Mouse (Mus musculus): ENCODE measurements around the gene Cacna1h. TPM values are rescaled to one million over a fixed set of nuclear protein-coding genes. Genes with fewer than 3 reads are reported as not detected.

Cacna1h gene
- 78.4 and 84.0 TPM in 2 replicates for polyA plus RNA-seq (2012; rRNA removed)

DNA sequence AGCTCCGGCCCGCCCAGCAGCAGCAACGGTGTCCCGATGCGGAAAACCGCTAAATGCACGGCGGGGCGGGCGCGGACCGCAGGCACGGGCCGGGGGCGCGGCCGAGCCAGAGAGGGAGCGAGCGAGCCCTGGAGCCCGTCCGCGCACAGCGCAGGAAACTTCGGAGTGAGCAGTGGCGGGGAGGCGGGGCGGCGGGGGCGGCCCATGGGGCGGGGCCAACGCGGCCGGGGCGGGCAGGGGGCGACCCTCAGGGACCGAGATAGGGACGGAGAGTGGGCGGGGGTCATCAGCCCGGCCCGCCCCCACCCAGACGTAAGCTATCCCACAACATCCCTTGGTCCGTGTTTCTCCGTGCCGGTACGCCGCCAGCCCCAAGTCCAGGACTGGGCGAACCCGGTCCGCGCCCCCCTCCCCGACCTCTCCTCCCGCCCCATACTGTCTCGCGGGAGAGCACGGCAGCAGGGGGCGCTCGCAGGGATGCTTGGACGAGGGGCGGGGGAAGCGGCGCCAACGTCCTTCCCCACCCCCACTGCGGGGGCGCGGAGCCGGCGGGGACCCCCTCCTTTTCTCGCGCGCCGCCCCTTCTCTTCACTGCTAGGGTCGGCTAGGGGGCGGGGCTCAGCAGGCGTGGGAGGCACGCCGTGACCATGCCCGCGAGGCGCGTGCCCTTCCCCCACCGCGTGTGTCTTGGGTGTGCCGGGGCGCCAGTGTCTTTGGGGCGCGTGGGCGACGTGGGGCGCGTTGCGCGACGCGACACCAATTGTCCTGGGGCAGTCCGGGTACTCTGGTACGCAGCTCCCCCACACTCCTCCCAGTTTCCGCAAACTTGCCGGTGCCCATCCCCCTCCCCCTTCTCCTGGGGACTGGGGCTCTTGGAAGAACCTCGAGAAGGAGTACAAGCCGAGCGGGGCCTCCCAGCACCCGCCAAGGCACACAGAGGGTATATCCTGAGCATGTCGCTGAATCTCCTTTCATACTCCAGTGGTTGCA, at the start of gene Cacna1h:
Cacna1h (minus strand) TSS at position 167 of the 990 bp plus-strand sequence.
- Histone ChIP-seq H3K27me3 (ENCODE audit: control insufficient read depth, insufficient read depth, low read length) (no peaks in the 10 kb centered on the region), H3K4me1 (ENCODE audit: control insufficient read depth, insufficient read depth, low read length) (peaks cover 19% of the 10 kb centered on the region), H3K36me3 (ENCODE audit: control insufficient read depth, insufficient read depth, low read length) (no peaks in the 10 kb centered on the region), H3K4me3 (ENCODE audit: control insufficient read depth, low read depth, low read length) (peak within 1 kb of the TSS; percentile 89), H3K27ac (ENCODE audit: control insufficient read depth, insufficient read depth, low read depth, low read length) (no peak within 1 kb of the TSS; the same call in 1 of the 2 replicates)
- TF ChIP-seq CTCF (IDR thresholded peaks at IDR 0.05; ENCODE audit: control insufficient read depth, insufficient read depth, insufficient replicate concordance, low read depth, low read length) (peak; percentile 12; the same call in 1 of the 2 replicates), POLR2A (IDR thresholded peaks at IDR 0.05; ENCODE audit: control insufficient read depth, low read depth, low read length) (0 out of 2 replicates have a peak, but pooled peaks have one; percentile 28)

DNA sequence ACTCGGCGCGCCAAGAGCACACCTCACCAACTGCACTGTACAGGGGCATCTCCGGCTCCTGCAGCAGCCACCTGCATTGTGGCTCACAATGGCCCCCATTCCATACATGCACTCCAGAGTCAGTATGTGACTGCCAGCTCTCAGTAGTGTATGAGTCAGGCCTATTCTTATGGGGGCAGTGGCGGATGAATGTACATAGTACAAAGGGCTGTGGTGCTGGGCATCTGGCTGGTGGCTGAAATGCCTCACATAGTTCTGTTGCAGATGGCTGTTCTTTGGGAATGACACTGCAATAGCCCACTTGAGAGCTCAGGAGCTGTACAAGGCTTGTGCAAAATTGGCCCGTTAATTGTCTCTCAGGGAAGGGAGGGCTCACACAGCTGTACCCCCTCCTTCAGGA, 48.5 kb upstream of the Cacna1h start:
- no peak for TF ChIP-seq CTCF (IDR thresholded peaks at IDR 0.05; ENCODE audit: control insufficient read depth, insufficient read depth, insufficient replicate concordance, low read depth, low read length)
- TF ChIP-seq POLR2A (IDR thresholded peaks at IDR 0.05; ENCODE audit: control insufficient read depth, low read depth, low read length): no peak
- Histone ChIP-seq H3K36me3 (ENCODE audit: control insufficient read depth, insufficient read depth, low read length) (no peaks in the 10 kb centered on the region), H3K27ac (ENCODE audit: control insufficient read depth, insufficient read depth, low read depth, low read length) (no peak overlapping the region), H3K27me3 (ENCODE audit: control insufficient read depth, insufficient read depth, low read length) (no peaks in the 10 kb centered on the region), H3K4me3 (ENCODE audit: control insufficient read depth, low read depth, low read length) (no peak overlapping the region), H3K4me1 (ENCODE audit: control insufficient read depth, insufficient read depth, low read length) (no peaks in the 10 kb centered on the region; the same call in 1 of the 2 replicates)

DNA sequence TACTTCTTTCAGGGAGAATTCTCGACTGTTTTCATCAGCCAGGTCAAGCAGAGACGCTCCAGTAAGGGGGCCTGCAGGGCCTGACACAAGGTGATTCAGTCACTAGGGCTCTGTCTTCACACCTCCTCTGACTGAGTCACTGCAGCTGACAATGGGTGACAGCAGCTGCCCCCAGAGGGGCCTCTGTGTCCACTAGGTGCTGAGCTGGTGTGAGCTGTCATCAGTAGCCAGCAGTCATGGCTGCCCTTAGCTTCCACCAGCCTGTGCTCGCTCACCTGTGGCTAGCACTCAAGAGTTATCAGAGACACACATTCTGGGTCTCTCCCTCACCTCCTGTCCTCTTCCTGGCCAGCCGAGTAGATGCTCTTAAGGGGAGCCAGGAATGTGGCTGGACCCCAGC, 47.2 kb upstream of the Cacna1h start:
- H3K27ac ChIP-seq (ENCODE audit: control insufficient read depth, insufficient read depth, low read depth, low read length): no peak overlapping the region
- H3K36me3 ChIP-seq (ENCODE audit: control insufficient read depth, insufficient read depth, low read length): no peaks in the 10 kb centered on the region
- no peaks in the 10 kb centered on the region for H3K27me3 ChIP-seq (ENCODE audit: control insufficient read depth, insufficient read depth, low read length)
- no peak overlapping the region for H3K4me3 ChIP-seq (ENCODE audit: control insufficient read depth, low read depth, low read length)
- H3K4me1 ChIP-seq (ENCODE audit: control insufficient read depth, insufficient read depth, low read length): no peaks in the 10 kb centered on the region; the same call in 1 of the 2 replicates
- TF ChIP-seq CTCF (IDR thresholded peaks at IDR 0.05; ENCODE audit: control insufficient read depth, insufficient read depth, insufficient replicate concordance, low read depth, low read length): no peak
- TF ChIP-seq POLR2A (IDR thresholded peaks at IDR 0.05; ENCODE audit: control insufficient read depth, low read depth, low read length): no peak

DNA sequence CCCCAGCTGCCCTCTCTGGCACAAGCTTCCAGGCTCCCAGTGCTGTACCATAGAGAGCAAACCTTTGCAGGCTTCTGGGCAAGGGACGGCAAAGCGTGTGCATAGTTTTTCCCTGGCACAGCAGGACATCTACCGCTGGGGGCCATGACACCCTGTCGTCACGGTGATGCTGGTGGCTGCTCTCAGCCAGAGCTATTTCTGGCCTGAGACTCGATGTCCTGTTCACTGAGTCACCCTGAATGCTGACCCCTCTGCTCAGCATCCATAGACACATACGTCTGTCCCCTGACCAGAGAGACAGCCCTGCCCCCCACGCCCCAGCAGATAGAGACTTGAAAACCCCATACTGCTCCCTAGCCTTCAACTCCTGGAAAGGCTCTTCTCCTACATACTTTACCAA, 46.6 kb upstream of the Cacna1h start:
- Histone ChIP-seq H3K36me3 (ENCODE audit: control insufficient read depth, insufficient read depth, low read length) (no peaks in the 10 kb centered on the region), H3K27me3 (ENCODE audit: control insufficient read depth, insufficient read depth, low read length) (no peaks in the 10 kb centered on the region), H3K4me1 (ENCODE audit: control insufficient read depth, insufficient read depth, low read length) (no peaks in the 10 kb centered on the region; the same call in 1 of the 2 replicates), H3K4me3 (ENCODE audit: control insufficient read depth, low read depth, low read length) (no peak overlapping the region), H3K27ac (ENCODE audit: control insufficient read depth, insufficient read depth, low read depth, low read length) (no peak overlapping the region)
- no peak for TF ChIP-seq POLR2A (IDR thresholded peaks at IDR 0.05; ENCODE audit: control insufficient read depth, low read depth, low read length)
- TF ChIP-seq CTCF (IDR thresholded peaks at IDR 0.05; ENCODE audit: control insufficient read depth, insufficient read depth, insufficient replicate concordance, low read depth, low read length): no peak

DNA sequence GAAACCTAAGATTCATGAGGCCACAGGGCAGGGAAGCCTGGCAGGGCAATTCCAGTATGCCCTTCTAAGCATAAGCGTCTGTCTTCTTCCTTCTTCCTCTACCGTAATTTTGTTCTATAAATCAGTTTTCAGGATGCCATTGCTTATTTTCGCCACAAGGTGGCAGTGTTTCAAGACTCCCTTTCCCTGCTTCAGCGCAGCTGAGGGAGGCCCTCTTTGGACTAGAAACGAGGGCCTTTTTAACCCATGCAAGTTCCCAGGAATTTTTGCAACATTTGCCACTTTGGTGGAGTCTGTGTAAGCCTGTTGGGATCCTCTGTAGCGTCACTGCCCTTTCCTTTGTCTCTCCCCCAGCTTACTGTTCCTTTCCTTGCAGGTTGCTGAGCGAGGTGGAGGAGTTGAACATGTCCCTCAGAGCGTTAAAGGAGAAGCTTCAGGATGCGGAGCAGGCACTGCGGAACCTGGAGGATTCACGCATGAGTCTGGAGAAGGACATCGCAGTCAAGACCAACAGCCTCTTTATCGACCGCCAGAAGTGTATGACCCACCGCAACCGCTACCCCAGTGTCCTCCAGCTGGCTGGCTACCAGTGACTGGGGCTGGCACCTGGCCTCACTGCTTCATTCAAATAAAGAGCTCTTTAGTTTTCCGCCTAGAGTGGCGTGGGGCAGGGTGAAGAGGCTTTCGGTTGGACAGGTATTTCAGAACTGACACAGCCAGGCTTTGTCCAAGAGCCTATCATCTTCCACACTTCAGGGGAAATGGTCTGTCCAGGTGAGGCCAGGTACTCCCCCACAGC, 42.6 kb upstream of the Cacna1h start:
- Histone ChIP-seq H3K4me3 (ENCODE audit: control insufficient read depth, low read depth, low read length) (no peak overlapping the region), H3K4me1 (ENCODE audit: control insufficient read depth, insufficient read depth, low read length) (peaks cover 22% of the 10 kb centered on the region), H3K36me3 (ENCODE audit: control insufficient read depth, insufficient read depth, low read length) (no peaks in the 10 kb centered on the region), H3K27ac (ENCODE audit: control insufficient read depth, insufficient read depth, low read depth, low read length) (no peak overlapping the region), H3K27me3 (ENCODE audit: control insufficient read depth, insufficient read depth, low read length) (no peaks in the 10 kb centered on the region)
- TF ChIP-seq CTCF (IDR thresholded peaks at IDR 0.05; ENCODE audit: control insufficient read depth, insufficient read depth, insufficient replicate concordance, low read depth, low read length): peak; percentile 61; the same call in 1 of the 2 replicates
- no peak for TF ChIP-seq POLR2A (IDR thresholded peaks at IDR 0.05; ENCODE audit: control insufficient read depth, low read depth, low read length)

DNA sequence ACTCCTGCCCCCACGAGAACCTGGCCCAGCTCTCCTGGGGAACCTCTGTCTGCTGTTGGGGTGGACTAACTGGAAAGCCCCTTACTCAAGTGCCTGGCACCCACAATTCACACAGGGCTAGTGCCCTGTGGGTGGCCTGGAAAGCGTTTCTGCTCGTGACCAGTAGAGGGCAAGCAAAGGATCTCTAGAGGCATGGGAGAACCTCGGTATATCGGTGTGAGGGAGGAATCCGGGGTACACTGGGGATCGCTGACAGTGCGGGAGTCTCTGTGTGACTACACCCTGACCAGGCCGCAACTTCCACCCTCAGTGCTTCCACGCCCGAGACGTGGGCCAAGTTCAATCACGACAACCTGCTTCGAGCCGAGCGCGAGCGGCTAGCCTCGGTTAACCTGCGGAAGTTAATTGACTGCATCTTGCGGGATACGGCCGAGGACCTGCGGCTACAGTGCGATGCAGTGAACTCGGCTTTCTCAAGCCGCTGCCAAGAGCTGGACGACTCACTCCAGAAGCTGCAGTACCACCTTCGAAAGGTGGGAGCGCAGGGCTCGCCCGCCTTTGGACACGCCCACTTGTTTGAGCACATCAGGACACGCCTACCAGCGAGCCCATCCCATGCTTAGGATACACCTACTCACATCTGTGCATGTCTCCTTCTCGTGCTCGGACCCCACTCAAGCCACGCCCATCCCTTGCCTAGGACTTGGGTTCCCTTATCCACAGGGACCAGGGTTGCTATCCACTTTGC, 40.9 kb upstream of the Cacna1h start:
- no peak overlapping the region for H3K27ac ChIP-seq (ENCODE audit: control insufficient read depth, insufficient read depth, low read depth, low read length)
- H3K4me1 ChIP-seq (ENCODE audit: control insufficient read depth, insufficient read depth, low read length): peaks cover 28% of the 10 kb centered on the region
- no peaks in the 10 kb centered on the region for H3K27me3 ChIP-seq (ENCODE audit: control insufficient read depth, insufficient read depth, low read length)
- H3K36me3 ChIP-seq (ENCODE audit: control insufficient read depth, insufficient read depth, low read length): no peaks in the 10 kb centered on the region
- peak overlapping the region; percentile 91 for H3K4me3 ChIP-seq (ENCODE audit: control insufficient read depth, low read depth, low read length)
- no peak for TF ChIP-seq POLR2A (IDR thresholded peaks at IDR 0.05; ENCODE audit: control insufficient read depth, low read depth, low read length)
- peak; percentile 52; the same call in 1 of the 2 replicates for TF ChIP-seq CTCF (IDR thresholded peaks at IDR 0.05; ENCODE audit: control insufficient read depth, insufficient read depth, insufficient replicate concordance, low read depth, low read length)
